Mouse (Mus musculus) G1E (cell line): ENCODE measurements around the gene Taf4.

ENCODE experiments used
- CTCF ChIP-seq: IDR thresholded peaks from 2 replicates; pipeline ENCODE4 v1.5.1; 2012; ENCODE audit warnings: low read depth, low read length, inconsistent platforms, mixed read lengths
- GATA1 ChIP-seq: IDR thresholded peaks from 2 replicates; pipeline ENCODE4 v1.6.1; 2012; ENCODE audit warnings: borderline replicate concordance, low read length, inconsistent platforms, mixed read lengths
- POLR2AphosphoS5 ChIP-seq: IDR thresholded peaks from 2 replicates; pipeline ENCODE4 v1.6.1; 2012; ENCODE audit warnings: low read depth, low read length, inconsistent platforms; ENCODE audit not compliant: insufficient replicate concordance

- no peak for TF ChIP-seq GATA1
- no peak for TF ChIP-seq POLR2AphosphoS5
- TF ChIP-seq CTCF, result no peak
Observed at GRCm38 (mm10) chr2:179972406-179972805, 4.0 kb downstream of the Taf4 start.
